Mouse (Mus musculus): ENCODE measurements around the gene Gm43064.
A peak's percentile ranks its signal among the peaks of the same experiment; 100 is the strongest.
"Not testable (repeated sequence)": the region's sequence is repeated elsewhere in the genome, so short reads cannot be mapped to it uniquely, and the experiment has no call there.

The Gm43064 gene

GRCm38 (mm10) chr3:103808891-103809798 lies at the start of gene Gm43064, which contains the start of the genes Dclre1b and Ap4b1:
Gene Gm43064 (plus strand): TSS chr3:103809573.
Gene Dclre1b (minus strand): TSS chr3:103809444.
Gene Ap4b1 (plus strand): TSS chr3:103809520.
- DNase-seq (ENCODE audit: low spot score): peak; percentile 91

GRCm38 (mm10) chr3:103766789-103767188 lies 42.6 kb upstream of the Gm43064 start:
- DNase-seq (ENCODE audit: low spot score): no peak

GRCm38 (mm10) chr3:103771531-103772130 lies 37.7 kb upstream of the Gm43064 start:
- peak; percentile 57 for DNase-seq (ENCODE audit: low spot score)

GRCm38 (mm10) chr3:103772846-103773245 lies 36.5 kb upstream of the Gm43064 start:
- DNase-seq (ENCODE audit: low spot score): no peak

GRCm38 (mm10) chr3:103773508-103773907 lies 35.9 kb upstream of the Gm43064 start:
- no peak for DNase-seq (ENCODE audit: low spot score)

GRCm38 (mm10) chr3:103774009-103774408 lies 35.4 kb upstream of the Gm43064 start:
- no peak for DNase-seq (ENCODE audit: low spot score)

GRCm38 (mm10) chr3:103777940-103778339 lies 31.4 kb upstream of the Gm43064 start:
- no peak for DNase-seq (ENCODE audit: low spot score)

GRCm38 (mm10) chr3:103778660-103779059 lies 30.7 kb upstream of the Gm43064 start:
- no peak for DNase-seq (ENCODE audit: low spot score)

GRCm38 (mm10) chr3:103779183-103779582 lies 30.2 kb upstream of the Gm43064 start:
- DNase-seq (ENCODE audit: low spot score): no peak

- no peak for DNase-seq (ENCODE audit: low spot score)
Measured at GRCm38 (mm10) chr3:103780271-103780670, 29.1 kb upstream of the Gm43064 start.

- DNase-seq (ENCODE audit: low spot score): no peak
Measured at GRCm38 (mm10) chr3:103780777-103781176, 28.6 kb upstream of the Gm43064 start.

GRCm38 (mm10) chr3:103782844-103783609 lies 26.3 kb upstream of the Gm43064 start:
- DNase-seq (ENCODE audit: low spot score): no peak

- DNase-seq (ENCODE audit: low spot score): no peak
Measured at GRCm38 (mm10) chr3:103787225-103787624, 22.1 kb upstream of the Gm43064 start.

- no peak for DNase-seq (ENCODE audit: low spot score)
Measured at GRCm38 (mm10) chr3:103789096-103789495, 20.3 kb upstream of the Gm43064 start.

GRCm38 (mm10) chr3:103789891-103790345 lies 19.5 kb upstream of the Gm43064 start:
- peak; percentile 18 for DNase-seq (ENCODE audit: low spot score)

GRCm38 (mm10) chr3:103790346-103791145 lies 18.8 kb upstream of the Gm43064 start:
- no peak for DNase-seq (ENCODE audit: low spot score)

- DNase-seq (ENCODE audit: low spot score): peak; percentile 94
Measured at GRCm38 (mm10) chr3:103791230-103792110, 17.9 kb upstream of the Gm43064 start, which contains the start of gene Hipk1. Gene Hipk1 (minus strand): TSS chr3:103791563.

GRCm38 (mm10) chr3:103792111-103792406 lies 17.3 kb upstream of the Gm43064 start:
- not testable (repeated sequence) for DNase-seq (ENCODE audit: low spot score)

- DNase-seq (ENCODE audit: low spot score): no peak
Measured at GRCm38 (mm10) chr3:103792566-103792965, 16.8 kb upstream of the Gm43064 start.

GRCm38 (mm10) chr3:103796389-103796788 lies 13.0 kb upstream of the Gm43064 start:
- DNase-seq (ENCODE audit: low spot score): no peak

All from ovary, postnatal 36 days (tissue).